Mouse (Mus musculus): ENCODE data around the gene Ephb3.

- TF ChIP-seq POLR2A (IDR thresholded peaks at IDR 0.05; ENCODE audit: control insufficient read depth, low read depth, low read length) (no peak), CTCF (IDR thresholded peaks at IDR 0.05; ENCODE audit: control insufficient read depth, insufficient read depth, insufficient replicate concordance, low read depth, low read length) (no peak)
These were observed 3.5 kb downstream of the Ephb3 start for GRCm38 (mm10) chr16:21208001-21208565.

Measured in testis, adult 2 months (tissue).